Mouse (Mus musculus): ENCODE measurements around the gene Ddx50.

GRCm38 (mm10) chr10:62570126-62570871 is 80.7 kb downstream of the Ddx50 start:
- TF ChIP-seq CTCF (IDR thresholded peaks at IDR 0.05; ENCODE audit: borderline replicate concordance, extremely low read depth, insufficient read depth, insufficient read length) = no peak
- no peak for TF ChIP-seq POLR2A (IDR thresholded peaks at IDR 0.05; ENCODE audit: borderline replicate concordance, extremely low read depth, insufficient read depth, insufficient read length, poor library complexity, severe bottlenecking)
